Mouse (Mus musculus): ENCODE results near the gene Rnf167. TPM values are rescaled to one million over a fixed set of nuclear protein-coding genes. Genes with fewer than 3 reads are reported as not detected.

Gene Rnf167
- polyA plus RNA-seq, 1 experiment from 2014 or later = 101 TPM

DNA sequence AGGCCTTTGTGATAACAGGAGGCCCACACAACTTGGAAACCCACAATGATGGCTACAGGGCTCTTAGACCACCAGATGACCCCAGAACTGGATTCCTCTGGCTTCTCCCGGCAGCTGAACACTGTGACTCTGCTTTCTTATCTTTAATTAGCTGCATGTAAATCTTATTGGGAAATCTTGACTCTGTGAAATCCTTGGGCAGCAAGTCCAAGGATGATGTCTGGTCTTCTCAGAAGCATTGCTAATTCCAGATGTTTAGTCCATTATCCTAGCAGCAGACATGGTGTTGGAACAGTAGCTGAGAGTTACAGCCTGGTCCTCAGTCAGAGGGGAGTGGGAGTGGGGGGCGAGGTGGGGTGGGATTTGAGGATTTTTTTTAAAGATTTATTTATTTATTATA is 18.6 kb upstream of the Rnf167 start:
- Histone ChIP-seq H3K27ac (ENCODE audit: low read depth) (no peak overlapping the region), H3K27me3 (replicated peaks; ENCODE audit: control insufficient read depth, insufficient read depth, low read length) (no peaks in the 10 kb centered on the region), H3K36me3 (ENCODE audit: control insufficient read depth, insufficient read depth, low read length) (no peaks in the 10 kb centered on the region), H3K4me2 (ENCODE audit: low read length) (no peak overlapping the region), H3K4me3 (ENCODE audit: low read depth, low read length) (no peak overlapping the region), H3K9me3 (ENCODE audit: control insufficient read depth, low read length) (no peaks in the 10 kb centered on the region), H3K4me1 (replicated peaks; ENCODE audit: control insufficient read depth, insufficient read depth, low read length) (no peaks in the 10 kb centered on the region), H3K9ac (ENCODE audit: low read length) (no peak overlapping the region)
- whole genome bisulfite sequencing = 70% methylated on average over 2 of the region's 2 CpGs
- DNase-seq (ENCODE audit: low spot score) (no peak), ATAC-seq (replicated peaks; ENCODE audit: low FRiP score, low TSS enrichment, low read depth) (no peak)

DNA sequence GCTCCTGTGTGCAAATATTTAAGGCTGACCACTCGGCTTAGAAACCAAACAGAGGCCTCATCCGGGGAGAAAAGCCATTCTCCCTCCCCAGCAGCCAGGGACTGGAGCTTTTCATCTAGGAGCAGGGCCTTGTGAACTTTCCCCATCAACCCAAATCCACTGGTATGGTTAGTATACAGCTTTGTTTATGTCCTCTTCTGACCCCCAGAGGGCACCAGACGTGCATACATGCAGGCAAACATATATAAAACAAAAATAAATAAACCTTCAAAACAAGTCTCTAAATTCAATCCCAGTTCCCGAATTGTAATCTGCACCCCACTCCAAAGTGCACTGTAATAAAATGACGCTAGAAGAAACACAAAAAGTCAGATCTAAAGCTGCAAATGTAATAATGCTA is 17.5 kb upstream of the Rnf167 start:
- Histone ChIP-seq H3K27ac (ENCODE audit: low read depth) (no peak overlapping the region), H3K4me1 (replicated peaks; ENCODE audit: control insufficient read depth, insufficient read depth, low read length) (no peaks in the 10 kb centered on the region), H3K9me3 (ENCODE audit: control insufficient read depth, low read length) (no peaks in the 10 kb centered on the region), H3K9ac (ENCODE audit: low read length) (no peak overlapping the region), H3K4me3 (ENCODE audit: low read depth, low read length) (no peak overlapping the region), H3K27me3 (replicated peaks; ENCODE audit: control insufficient read depth, insufficient read depth, low read length) (no peaks in the 10 kb centered on the region), H3K36me3 (ENCODE audit: control insufficient read depth, insufficient read depth, low read length) (no peaks in the 10 kb centered on the region), H3K4me2 (ENCODE audit: low read length) (no peak overlapping the region)
- DNase-seq (ENCODE audit: low spot score) (no peak), ATAC-seq (replicated peaks; ENCODE audit: low FRiP score, low TSS enrichment, low read depth) (no peak)
- 43% methylated on average over 5 of the region's 5 CpGs for WGBS

DNA sequence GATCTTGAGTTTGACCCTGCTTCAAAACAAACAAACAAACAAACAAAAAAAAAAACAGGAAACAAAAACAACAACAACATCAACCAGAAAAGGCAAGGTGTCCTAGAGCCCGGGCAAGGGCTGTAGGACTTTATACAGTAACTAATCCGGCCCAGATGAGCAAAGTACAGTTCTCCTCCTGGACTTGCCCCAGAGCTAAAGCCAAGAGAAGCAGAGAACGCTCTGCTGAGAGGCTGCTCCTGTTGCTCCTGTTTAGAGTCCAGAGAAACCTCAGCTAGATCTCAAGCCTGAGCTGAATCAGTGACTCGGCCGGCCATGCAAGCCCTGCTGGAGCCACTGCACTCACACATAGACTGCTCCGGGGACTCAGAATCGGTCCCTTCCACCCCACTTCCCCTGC is 16.9 kb upstream of the Rnf167 start:
- no peak for DNase-seq (ENCODE audit: low spot score)
- no peak for ATAC-seq (replicated peaks; ENCODE audit: low FRiP score, low TSS enrichment, low read depth)

DNA sequence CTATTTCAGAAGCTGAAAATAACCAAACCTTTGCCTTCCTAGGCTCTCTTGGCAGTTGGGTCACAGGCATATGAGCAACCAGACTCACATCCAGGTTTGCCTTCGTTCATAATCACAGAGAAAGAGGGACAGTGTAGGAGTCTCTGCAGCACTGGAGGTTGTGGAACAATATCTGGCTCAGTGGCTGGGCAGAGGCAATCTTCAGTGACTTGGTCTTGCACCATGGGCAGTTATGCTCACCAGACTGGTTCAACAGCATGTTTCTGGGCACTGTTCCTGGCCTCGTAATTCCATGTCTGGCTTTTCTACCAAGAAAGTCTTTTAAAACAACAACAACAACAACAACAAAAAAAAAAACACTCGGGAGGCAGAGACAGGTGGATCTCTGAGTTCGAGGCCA is 11.4 kb upstream of the Rnf167 start:
- ATAC-seq (replicated peaks; ENCODE audit: low FRiP score, low TSS enrichment, low read depth) = no peak
- DNase-seq (ENCODE audit: low spot score) = no peak

More for the DNA sequence above, 16.9 kb upstream of the Rnf167 start:
- Histone ChIP-seq H3K9me3 (ENCODE audit: control insufficient read depth, low read length) (no peaks in the 10 kb centered on the region), H3K4me2 (ENCODE audit: low read length) (no peak overlapping the region), H3K27ac (ENCODE audit: low read depth) (no peak overlapping the region), H3K4me1 (replicated peaks; ENCODE audit: control insufficient read depth, insufficient read depth, low read length) (no peaks in the 10 kb centered on the region), H3K4me3 (ENCODE audit: low read depth, low read length) (no peak overlapping the region), H3K9ac (ENCODE audit: low read length) (no peak overlapping the region), H3K27me3 (replicated peaks; ENCODE audit: control insufficient read depth, insufficient read depth, low read length) (no peaks in the 10 kb centered on the region), H3K36me3 (ENCODE audit: control insufficient read depth, insufficient read depth, low read length) (no peaks in the 10 kb centered on the region)
- 76% methylated on average over 7 of the region's 7 CpGs for WGBS

DNA sequence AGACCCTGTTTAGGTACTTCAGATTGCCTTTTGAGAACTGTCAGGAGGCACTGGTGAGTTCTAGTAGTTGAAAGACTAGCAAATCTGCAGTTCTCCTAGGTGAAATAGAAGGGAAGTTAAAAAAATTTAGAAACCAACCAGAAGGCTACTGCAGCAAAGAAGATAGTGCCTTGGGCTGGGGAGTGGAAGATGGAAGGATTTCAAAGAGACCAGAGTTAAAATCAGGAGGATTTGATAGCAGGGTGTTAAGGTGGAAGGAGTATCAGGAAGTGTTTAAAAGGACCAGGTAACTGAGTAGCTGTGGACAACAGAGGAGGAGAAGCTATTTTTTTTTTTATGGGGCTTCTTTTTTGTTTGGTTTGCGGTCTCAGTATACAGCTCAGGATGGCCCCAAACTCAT is 9.3 kb upstream of the Rnf167 start:
- no peak for DNase-seq (ENCODE audit: low spot score)
- Histone ChIP-seq H3K9me3 (ENCODE audit: control insufficient read depth, low read length) (no peaks in the 10 kb centered on the region), H3K27ac (ENCODE audit: low read depth) (no peak overlapping the region), H3K36me3 (ENCODE audit: control insufficient read depth, insufficient read depth, low read length) (no peaks in the 10 kb centered on the region), H3K4me1 (replicated peaks; ENCODE audit: control insufficient read depth, insufficient read depth, low read length) (no peaks in the 10 kb centered on the region), H3K27me3 (replicated peaks; ENCODE audit: control insufficient read depth, insufficient read depth, low read length) (no peaks in the 10 kb centered on the region), H3K4me3 (ENCODE audit: low read depth, low read length) (no peak overlapping the region), H3K4me2 (ENCODE audit: low read length) (no peak overlapping the region), H3K9ac (ENCODE audit: low read length) (no peak overlapping the region)
- 100% methylated on average over 1 of the region's 1 CpGs for WGBS
- no peak for ATAC-seq (replicated peaks; ENCODE audit: low FRiP score, low TSS enrichment, low read depth)

More for the DNA sequence above, 11.4 kb upstream of the Rnf167 start:
- Histone ChIP-seq H3K9ac (ENCODE audit: low read length) (no peak overlapping the region), H3K4me3 (ENCODE audit: low read depth, low read length) (no peak overlapping the region), H3K27ac (ENCODE audit: low read depth) (no peak overlapping the region), H3K4me2 (ENCODE audit: low read length) (no peak overlapping the region), H3K4me1 (replicated peaks; ENCODE audit: control insufficient read depth, insufficient read depth, low read length) (no peaks in the 10 kb centered on the region), H3K36me3 (ENCODE audit: control insufficient read depth, insufficient read depth, low read length) (no peaks in the 10 kb centered on the region), H3K27me3 (replicated peaks; ENCODE audit: control insufficient read depth, insufficient read depth, low read length) (no peaks in the 10 kb centered on the region), H3K9me3 (ENCODE audit: control insufficient read depth, low read length) (no peaks in the 10 kb centered on the region)
- WGBS = 81% methylated on average over 4 of the region's 4 CpGs

DNA sequence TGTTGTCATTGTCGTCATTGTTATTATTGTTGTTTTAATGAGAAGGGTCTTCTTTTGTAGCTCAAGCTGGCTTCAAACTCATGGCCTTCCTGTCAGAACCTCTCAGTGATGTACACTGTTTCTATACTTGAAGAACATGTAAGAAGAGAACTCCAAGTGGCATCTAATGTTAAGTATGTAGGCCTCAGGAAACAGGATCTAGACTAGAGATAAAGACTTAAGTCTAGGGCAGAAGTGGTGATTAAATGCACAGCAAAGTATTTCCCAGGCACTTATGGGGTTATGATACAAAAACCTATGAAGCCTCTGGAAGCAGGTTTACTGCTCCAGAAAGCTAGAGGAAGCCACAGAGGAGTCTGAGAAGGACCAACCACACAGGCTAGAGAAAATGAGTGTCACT is 8.7 kb upstream of the Rnf167 start:
- Histone ChIP-seq H3K27me3 (replicated peaks; ENCODE audit: control insufficient read depth, insufficient read depth, low read length) (no peaks in the 10 kb centered on the region), H3K36me3 (ENCODE audit: control insufficient read depth, insufficient read depth, low read length) (no peaks in the 10 kb centered on the region; the same call in 1 of the 2 replicates), H3K9me3 (ENCODE audit: control insufficient read depth, low read length) (no peaks in the 10 kb centered on the region), H3K4me2 (ENCODE audit: low read length) (no peak overlapping the region), H3K4me1 (replicated peaks; ENCODE audit: control insufficient read depth, insufficient read depth, low read length) (no peaks in the 10 kb centered on the region), H3K27ac (ENCODE audit: low read depth) (no peak overlapping the region), H3K9ac (ENCODE audit: low read length) (no peak overlapping the region), H3K4me3 (ENCODE audit: low read depth, low read length) (no peak overlapping the region)
- no peak for ATAC-seq (replicated peaks; ENCODE audit: low FRiP score, low TSS enrichment, low read depth)
- DNase-seq (ENCODE audit: low spot score) = no peak
- WGBS = 95% methylated on average over 1 of the region's 1 CpGs

DNA sequence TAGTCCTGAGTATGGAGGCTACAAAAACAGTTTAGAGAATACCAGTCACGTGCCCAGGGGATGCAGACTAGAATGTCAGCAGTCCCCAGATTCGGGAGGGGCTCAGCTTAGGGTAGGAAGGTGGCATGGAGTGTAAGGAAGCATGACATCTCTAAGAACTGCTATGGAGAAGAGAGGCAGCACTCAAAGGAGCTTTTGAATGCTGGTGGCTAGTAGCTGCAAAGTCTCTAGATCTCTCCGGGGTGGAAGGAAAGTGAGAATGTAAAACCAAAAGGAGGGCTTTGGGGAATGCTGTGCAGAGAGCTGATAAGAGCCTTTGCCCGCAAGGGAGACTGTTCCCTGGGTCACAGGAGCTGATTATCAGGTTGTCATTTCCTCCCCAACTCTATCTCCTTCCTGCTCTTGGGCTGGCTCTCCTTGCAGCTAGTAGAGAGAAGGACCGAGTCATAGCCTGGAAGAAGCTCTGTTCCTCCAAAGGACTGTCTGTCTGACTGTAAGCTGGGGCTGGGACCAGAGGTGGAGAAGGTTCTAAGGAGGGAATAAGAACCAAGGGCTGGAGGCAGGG is 8.2 kb upstream of the Rnf167 start, which contains the start of gene Gp1ba:
TSS of gene Gp1ba (plus strand) at position 409 of the 565 bp plus-strand sequence.
- Histone ChIP-seq H3K4me1 (replicated peaks; ENCODE audit: control insufficient read depth, insufficient read depth, low read length) (no peaks in the 10 kb centered on the region), H3K9ac (ENCODE audit: low read length) (no peak within 1 kb of the TSS), H3K4me2 (ENCODE audit: low read length) (no peak within 1 kb of the TSS), H3K4me3 (ENCODE audit: low read depth, low read length) (no peak within 1 kb of the TSS), H3K9me3 (ENCODE audit: control insufficient read depth, low read length) (no peaks in the 10 kb centered on the region), H3K27me3 (replicated peaks; ENCODE audit: control insufficient read depth, insufficient read depth, low read length) (no peaks in the 10 kb centered on the region), H3K36me3 (ENCODE audit: control insufficient read depth, insufficient read depth, low read length) (peaks cover 5% of the 10 kb centered on the region; the same call in 1 of the 2 replicates), H3K27ac (ENCODE audit: low read depth) (no peak within 1 kb of the TSS)
- 28% methylated on average over 5 of the region's 5 CpGs for WGBS
- ATAC-seq (replicated peaks; ENCODE audit: low FRiP score, low TSS enrichment, low read depth) (no peak), DNase-seq (ENCODE audit: low spot score) (no peak)

DNA sequence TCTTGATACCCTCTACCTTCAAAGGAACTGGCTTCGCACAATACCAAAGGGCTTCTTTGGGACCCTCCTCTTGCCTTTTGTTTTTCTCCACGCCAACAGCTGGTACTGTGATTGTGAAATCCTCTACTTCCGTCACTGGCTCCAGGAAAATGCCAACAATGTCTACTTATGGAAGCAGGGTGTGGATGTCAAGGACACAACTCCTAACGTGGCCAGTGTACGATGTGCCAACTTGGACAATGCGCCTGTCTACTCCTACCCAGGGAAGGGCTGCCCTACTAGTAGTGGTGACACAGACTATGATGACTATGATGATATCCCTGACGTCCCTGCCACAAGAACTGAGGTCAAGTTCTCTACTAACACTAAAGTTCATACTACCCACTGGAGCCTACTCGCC is 7.1 kb upstream of the Rnf167 start:
- no peaks in the 10 kb centered on the region for H3K9me3 ChIP-seq (ENCODE audit: control insufficient read depth, low read length)
- peaks cover 16% of the 10 kb centered on the region for H3K36me3 ChIP-seq (ENCODE audit: control insufficient read depth, insufficient read depth, low read length)
- H3K4me3 ChIP-seq (ENCODE audit: low read depth, low read length) = no peak overlapping the region
- ATAC-seq (replicated peaks; ENCODE audit: low FRiP score, low TSS enrichment, low read depth) = no peak
- 81% methylated on average over 8 of the region's 8 CpGs for WGBS
- no peaks in the 10 kb centered on the region for H3K4me1 ChIP-seq (replicated peaks; ENCODE audit: control insufficient read depth, insufficient read depth, low read length)
- DNase-seq (ENCODE audit: low spot score) = no peak
- no peak overlapping the region for H3K27ac ChIP-seq (ENCODE audit: low read depth)
- no peak overlapping the region for H3K9ac ChIP-seq (ENCODE audit: low read length)
- H3K27me3 ChIP-seq (replicated peaks; ENCODE audit: control insufficient read depth, insufficient read depth, low read length) = no peaks in the 10 kb centered on the region
- H3K4me2 ChIP-seq (ENCODE audit: low read length) = no peak overlapping the region

DNA sequence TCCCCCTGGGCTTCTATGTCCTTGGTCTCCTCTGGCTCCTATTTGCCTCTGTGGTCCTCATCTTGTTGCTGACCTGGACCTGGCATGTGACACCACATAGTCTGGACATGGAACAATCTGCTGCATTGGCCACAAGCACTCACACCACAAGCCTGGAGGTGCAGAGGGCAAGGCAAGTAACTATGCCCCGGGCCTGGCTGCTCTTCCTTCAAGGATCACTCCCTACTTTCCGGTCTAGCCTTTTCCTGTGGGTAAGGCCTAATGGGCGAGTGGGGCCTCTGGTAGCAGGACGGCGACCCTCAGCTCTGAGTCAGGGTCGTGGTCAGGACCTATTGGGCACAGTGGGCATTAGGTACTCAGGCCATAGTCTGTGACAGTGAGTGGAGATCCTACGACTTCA is 5.8 kb upstream of the Rnf167 start:
- Histone ChIP-seq H3K4me2 (ENCODE audit: low read length) (no peak overlapping the region), H3K9me3 (ENCODE audit: control insufficient read depth, low read length) (no peaks in the 10 kb centered on the region), H3K4me3 (ENCODE audit: low read depth, low read length) (no peak overlapping the region), H3K27ac (ENCODE audit: low read depth) (no peak overlapping the region), H3K4me1 (replicated peaks; ENCODE audit: control insufficient read depth, insufficient read depth, low read length) (peaks cover 9% of the 10 kb centered on the region), H3K27me3 (replicated peaks; ENCODE audit: control insufficient read depth, insufficient read depth, low read length) (no peaks in the 10 kb centered on the region), H3K36me3 (ENCODE audit: control insufficient read depth, insufficient read depth, low read length) (peaks cover 24% of the 10 kb centered on the region), H3K9ac (ENCODE audit: low read length) (no peak overlapping the region)
- WGBS = 83% methylated on average over 7 of the region's 7 CpGs
- ATAC-seq (replicated peaks; ENCODE audit: low FRiP score, low TSS enrichment, low read depth) = no peak
- DNase-seq (ENCODE audit: low spot score) = no peak
